ENCODE assay signal across 10 mouse cellular contexts in the genomic region with DNA sequence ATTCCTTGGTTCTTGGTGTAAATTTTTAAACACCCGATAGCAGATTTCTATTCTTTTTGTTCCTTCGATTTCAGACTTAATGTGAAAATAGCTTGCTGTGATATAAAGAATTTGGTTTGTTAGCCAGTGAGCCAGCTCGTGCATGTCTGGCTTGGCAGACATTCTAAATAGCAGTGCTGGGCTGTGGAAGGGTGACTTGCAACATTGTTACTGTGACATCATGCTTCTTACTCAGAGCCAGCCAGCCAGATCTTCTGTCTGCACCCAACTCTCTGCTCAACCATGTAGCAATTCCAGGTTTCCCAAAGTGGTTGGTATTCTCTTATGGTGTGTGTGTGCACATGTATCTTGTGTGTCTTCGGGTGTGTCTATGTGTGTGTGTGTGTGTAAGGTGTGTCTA.
DNase-seq lines count a peak whose midpoint lies in the region; ATAC-seq and TF ChIP-seq lines count a peak whose summit lies in the region.
"Had no signal": no experiment of that assay in that cellular context is flagged by ENCODE, and none has a peak within 500 bp of the region (broad histone marks: within the 10 kb centered on the region; RNA-seq: fewer than 3 reads in every experiment).

No protein-coding gene starts in this region.

- peaks cover 11% of the 10 kb centered on the region for H3K4me1 ChIP-seq in heart, embryonic 11.5 days (ENCODE audit: control insufficient read depth, insufficient read depth, low read length)
- H3K4me1 ChIP-seq in intestine, postnatal 0 days (replicated peaks; ENCODE audit: control insufficient read depth, insufficient read depth, low read length): peaks cover 2% of the 10 kb centered on the region; the same call in 1 of the 2 replicates

- no peak overlapping the region for H3K27ac ChIP-seq in heart, embryonic 11.5 days (ENCODE audit: low read depth, low read length)
- H3K27ac ChIP-seq in intestine, postnatal 0 days (ENCODE audit: low read depth, low read length): no peak overlapping the region
- H3K27ac ChIP-seq: macrophage had no signal

- ATAC-seq in heart, embryonic 11.5 days (replicated peaks; ENCODE audit: insufficient number of reproducible peaks, low FRiP score, low TSS enrichment): no peak
- ATAC-seq in intestine, postnatal 0 days: no peak

- no peaks in the 10 kb centered on the region for H3K27me3 ChIP-seq in heart, embryonic 11.5 days (ENCODE audit: control insufficient read depth, insufficient read depth, low read length)
- H3K27me3 ChIP-seq in intestine, postnatal 0 days (replicated peaks; ENCODE audit: control insufficient read depth, insufficient read depth, low read length): no peaks in the 10 kb centered on the region

- peak; percentile 53 to 71 for DNase-seq in heart, adult 18-20 months
- DNase-seq in urinary bladder, postnatal 14 days (ENCODE audit: low spot score): peak; percentile 44
- DNase-seq in urinary bladder, postnatal 10 days (ENCODE audit: low spot score): no peak
- peak; percentile 28 to 37 for DNase-seq in heart, postnatal 14 days
- no peak for DNase-seq in thymus, adult 18-20 months
- no peak for DNase-seq in cerebellum, postnatal 25 days
- DNase-seq: cerebellum, postnatal 14 days had no signal

- no peaks in the 10 kb centered on the region for H3K9me3 ChIP-seq in heart, embryonic 11.5 days (replicated peaks; ENCODE audit: control insufficient read depth, low read length)
- H3K9me3 ChIP-seq in intestine, postnatal 0 days (ENCODE audit: control insufficient read depth): no peaks in the 10 kb centered on the region

- H3K4me2 ChIP-seq in heart, embryonic 11.5 days: no peak overlapping the region
- no peak overlapping the region for H3K4me2 ChIP-seq in intestine, postnatal 0 days (replicated peaks; ENCODE audit: low read depth)

- 77% methylated on average over 4 of the region's 4 CpGs for WGBS in heart, embryonic 11.5 days (ENCODE audit: insufficient replicate concordance)
- WGBS in intestine, postnatal 0 days: 68% methylated on average over 4 of the region's 4 CpGs

- no peak overlapping the region for H3K4me3 ChIP-seq in heart, embryonic 11.5 days (ENCODE audit: low read depth, low read length)
- no peak overlapping the region for H3K4me3 ChIP-seq in intestine, postnatal 0 days (ENCODE audit: low read depth, low read length)

- intact Hi-C loops in heart, postnatal 14 days (cut with DNase I): no loop called here

- no peak overlapping the region for H3K9ac ChIP-seq in heart, embryonic 11.5 days (ENCODE audit: low read depth, low read length)
- no peak overlapping the region for H3K9ac ChIP-seq in intestine, postnatal 0 days (ENCODE audit: low read depth, low read length)

- no peaks in the 10 kb centered on the region for H3K36me3 ChIP-seq in heart, embryonic 11.5 days (ENCODE audit: control insufficient read depth, insufficient read depth, low read length)
- no peaks in the 10 kb centered on the region for H3K36me3 ChIP-seq in intestine, postnatal 0 days (ENCODE audit: control insufficient read depth, insufficient read depth)

- TF ChIP-seq CTCF in intestine, postnatal 0 days (IDR thresholded peaks at IDR 0.05; ENCODE audit: low read depth): no peak

Comparison
In these comparisons a context has a peak if more than half of its experiments do, and no peak if none do; other contexts are left out.
1. DNase-seq: peak in heart, adult 18-20 months (2 of 2), urinary bladder, postnatal 14 days (single experiment) and heart, postnatal 14 days (2 of 2); none in urinary bladder, postnatal 10 days (single experiment), thymus, adult 18-20 months (0 of 2) and cerebellum, postnatal 25 days (0 of 2).